Mouse (Mus musculus) kidney, adult 2 months (tissue): ENCODE measurements at regions not wholly inside any gene's neighbourhood (a gene's known extent, or its start where the extent isn't known, plus 50 kb on each side); places are given as distances from the start of the nearest gene placed in this dataset.

Experiments used
- CTCF ChIP-seq: fragments of 200-500 bp; conservative IDR thresholded peaks from 2 replicates; pipeline ENCODE4 v1.5.1; 2011; ENCODE audit warnings: low read depth, mild to moderate bottlenecking, control low read depth, low read length, moderate library complexity, mixed read lengths; ENCODE audit not compliant: insufficient read depth, insufficient read length
- POLR2A ChIP-seq: fragments of 200-500 bp; IDR thresholded peaks from one replicate; pipeline ENCODE4 v1.6.1; 2011; ENCODE audit warnings: low read depth, low read length, control low read depth

GRCm38 (mm10) chr10:119134797-119135488 lies 104.9 kb downstream of the Cand1 start:
- TF ChIP-seq CTCF (no peak), POLR2A (no peak)
